Mouse (Mus musculus) embryonic facial prominence, embryonic 12.5 days (tissue): ENCODE measurements around the gene Sipa1l1. TPM values are rescaled to one million over a fixed set of nuclear protein-coding genes. Genes with fewer than 3 reads are reported as not detected.

Experiments
- ATAC-seq: fragments of 200-750 bp; cut with Nextera tagmentation; 2 replicates; pipeline ENCODE4 v1.8.0; 2017; ENCODE audit not compliant: insufficient number of reproducible peaks, insufficient read depth, low FRiP score, low TSS enrichment
- H3K27ac ChIP-seq: fragments of 300-500 bp; sonication (generic); 2 replicates; pipeline ENCODE4 v1.5.1; 2016; ENCODE audit warnings: mild to moderate bottlenecking
- H3K27me3 ChIP-seq: fragments of 300-500 bp; sonication (generic); 2 replicates; pipeline ENCODE4 v1.6.1; 2016; ENCODE audit warnings: mild to moderate bottlenecking, moderate library complexity
- H3K36me3 ChIP-seq: fragments of 300-500 bp; sonication (generic); 2 replicates; pipeline ENCODE4 v1.6.1; 2016; ENCODE audit warnings: mild to moderate bottlenecking
- H3K4me1 ChIP-seq: fragments of 300-500 bp; sonication (generic); 2 replicates; pipeline ENCODE4 v1.6.1; 2016
- H3K4me2 ChIP-seq: fragments of 300-500 bp; sonication (generic); replicated peaks from 2 replicates; pipeline ENCODE4 v1.6.1; 2016; ENCODE audit warnings: mild to moderate bottlenecking, moderate library complexity
- H3K4me3 ChIP-seq: fragments of 300-500 bp; sonication (generic); 2 replicates; pipeline ENCODE4 v1.5.1; 2016; ENCODE audit warnings: mild to moderate bottlenecking
- H3K9ac ChIP-seq: fragments of 300-500 bp; sonication (generic); 2 replicates; pipeline ENCODE4 v1.6.1; 2016; ENCODE audit warnings: mild to moderate bottlenecking, moderate library complexity
- H3K9me3 ChIP-seq: fragments of 300-500 bp; sonication (generic); 2 replicates; pipeline ENCODE4 v1.6.1; 2016; ENCODE audit warnings: mild to moderate bottlenecking, moderate library complexity
- WGBS: fragments of 180-500 bp; shearing (Covaris S2); methylation state at CpG from one replicate; pipeline ENCODE4 v1.1.7; 2016; 5-methylcytosine and 5-hydroxymethylcytosine counted together
- polyA plus RNA-seq: library from polyadenylated mRNA; unstranded; fragments of >200 nt; fragmentation: Nextera tagmentation; extraction: Ambion mirVana; gene quantifications from 2 replicates; pipeline ENCODE4 v1.2.1, GENCODE M21; 2016

Sipa1l1 gene
- polyA plus RNA-seq, 1 experiment from 2014 or later: 41.3 TPM

DNA sequence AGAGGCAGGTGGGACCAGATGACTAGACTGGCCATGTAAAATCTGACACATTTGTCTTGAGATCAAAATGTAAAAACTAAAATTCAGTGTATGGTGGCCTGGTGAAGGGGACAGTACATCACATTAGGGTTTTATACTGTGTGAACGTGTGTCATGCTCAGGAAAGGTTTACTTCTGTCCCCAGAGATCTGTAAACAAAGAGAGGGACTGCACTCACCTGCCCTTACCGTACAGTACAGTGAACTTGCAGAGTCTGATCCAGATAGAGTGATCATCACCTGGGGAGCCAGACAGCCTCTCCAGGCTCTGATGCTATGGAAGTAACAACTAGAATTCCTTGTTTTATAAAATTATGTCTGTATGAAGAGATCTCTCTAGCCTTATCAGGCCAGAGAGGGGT is 184.5 kb downstream of the Sipa1l1 start:
- 74% methylated on average over 2 of the region's 2 CpGs for WGBS
- no peak overlapping the region for H3K27ac ChIP-seq
- H3K4me3 ChIP-seq: no peak overlapping the region
- ATAC-seq: no peak
- H3K9me3 ChIP-seq: no peaks in the 10 kb centered on the region
- no peak overlapping the region for H3K4me2 ChIP-seq
- H3K4me1 ChIP-seq: peaks cover 10% of the 10 kb centered on the region
- peaks cover 9% of the 10 kb centered on the region for H3K36me3 ChIP-seq
- no peaks in the 10 kb centered on the region for H3K27me3 ChIP-seq
- no peak overlapping the region for H3K9ac ChIP-seq

DNA sequence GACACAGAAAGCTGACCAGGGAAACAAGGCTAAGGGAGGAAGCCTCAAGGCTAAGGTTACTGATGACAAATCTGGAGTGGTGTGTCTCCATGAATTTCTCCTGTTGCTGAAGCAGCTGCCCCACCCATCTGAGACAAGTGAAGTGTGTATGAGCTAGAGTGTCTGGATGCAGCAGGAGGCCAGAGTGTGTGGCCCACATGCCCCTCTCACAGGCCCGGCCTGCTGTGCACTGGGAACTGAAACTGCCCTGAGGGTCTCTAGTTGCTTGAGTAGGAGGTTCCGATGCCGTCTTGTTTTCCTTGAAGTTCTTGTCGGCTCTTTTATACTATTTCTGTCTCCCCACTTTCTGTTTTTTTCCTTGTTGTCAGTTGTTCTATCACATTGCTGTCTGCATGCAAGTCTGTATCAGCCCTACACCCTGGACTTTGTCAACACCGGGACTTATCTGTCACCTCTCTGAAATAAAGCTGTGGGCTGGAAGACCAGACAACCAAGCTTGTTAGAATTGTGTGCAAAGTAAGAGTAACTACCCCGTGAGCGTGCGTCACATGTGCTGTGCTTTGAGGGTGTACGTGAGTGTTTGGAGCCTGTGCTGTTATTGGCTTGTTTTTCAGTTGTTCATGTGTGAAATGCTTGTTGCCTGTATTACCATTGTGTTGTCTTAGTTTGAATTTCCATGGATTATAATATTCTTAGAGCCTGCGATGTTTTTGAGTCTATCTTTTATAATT is 186.5 kb downstream of the Sipa1l1 start:
- H3K9ac ChIP-seq: no peak overlapping the region
- H3K4me3 ChIP-seq: no peak overlapping the region
- H3K4me2 ChIP-seq: no peak overlapping the region
- H3K36me3 ChIP-seq: peaks cover 13% of the 10 kb centered on the region
- WGBS: 57% methylated on average over 10 of the region's 10 CpGs
- no peak overlapping the region for H3K27ac ChIP-seq
- peaks cover 6% of the 10 kb centered on the region for H3K4me1 ChIP-seq
- ATAC-seq: no peak
- no peaks in the 10 kb centered on the region for H3K9me3 ChIP-seq
- H3K27me3 ChIP-seq: no peaks in the 10 kb centered on the region

- peaks cover 13% of the 10 kb centered on the region for H3K36me3 ChIP-seq
- H3K4me2 ChIP-seq: no peak overlapping the region
- no peak overlapping the region for H3K27ac ChIP-seq
- H3K27me3 ChIP-seq: no peaks in the 10 kb centered on the region
- no peaks in the 10 kb centered on the region for H3K9me3 ChIP-seq
- 73% methylated on average over 2 of the region's 2 CpGs for WGBS
- no peak for ATAC-seq
- H3K9ac ChIP-seq: no peak overlapping the region
- no peak overlapping the region for H3K4me3 ChIP-seq
- H3K4me1 ChIP-seq: peaks cover 6% of the 10 kb centered on the region
Measured at GRCm38 (mm10) chr12:82356476-82356875, 187.4 kb downstream of the Sipa1l1 start.

DNA sequence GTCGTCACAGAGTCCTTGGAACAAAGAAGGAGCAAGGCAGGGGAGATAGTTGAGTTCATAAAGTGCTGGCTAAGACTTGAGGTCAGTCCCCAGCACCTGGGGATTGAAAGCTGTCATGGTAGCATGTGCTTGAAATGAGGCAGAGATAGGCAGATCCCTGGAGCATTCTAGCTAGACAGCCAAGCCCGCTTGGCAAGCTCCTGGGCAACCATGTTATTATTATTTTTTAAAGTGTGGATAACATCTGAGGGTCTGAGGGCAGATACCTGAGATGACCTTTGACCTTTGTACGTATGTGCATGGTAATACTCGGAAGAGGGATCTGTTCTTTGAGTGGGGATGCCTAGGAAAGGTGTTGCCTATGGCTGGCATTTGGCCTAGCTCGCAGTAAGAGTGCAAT is 188.3 kb downstream of the Sipa1l1 start:
- no peak overlapping the region for H3K4me2 ChIP-seq
- no peak for ATAC-seq
- H3K27me3 ChIP-seq: no peaks in the 10 kb centered on the region
- H3K4me1 ChIP-seq: peaks cover 6% of the 10 kb centered on the region
- 76% methylated on average over 5 of the region's 5 CpGs for WGBS
- no peaks in the 10 kb centered on the region for H3K9me3 ChIP-seq
- H3K9ac ChIP-seq: no peak overlapping the region
- H3K36me3 ChIP-seq: peaks cover 13% of the 10 kb centered on the region
- no peak overlapping the region for H3K4me3 ChIP-seq
- H3K27ac ChIP-seq: no peak overlapping the region

- H3K4me3 ChIP-seq: no peak overlapping the region
- no peaks in the 10 kb centered on the region for H3K27me3 ChIP-seq
- H3K9ac ChIP-seq: no peak overlapping the region
- H3K4me1 ChIP-seq: no peaks in the 10 kb centered on the region
- no peak overlapping the region for H3K27ac ChIP-seq
- ATAC-seq: no peak
- no peaks in the 10 kb centered on the region for H3K9me3 ChIP-seq
- peaks cover 10% of the 10 kb centered on the region for H3K36me3 ChIP-seq
- 90% methylated on average over 9 of the region's 9 CpGs for WGBS
- no peak overlapping the region for H3K4me2 ChIP-seq
Measured at GRCm38 (mm10) chr12:82362796-82363195, 193.7 kb downstream of the Sipa1l1 start.

- no peaks in the 10 kb centered on the region for H3K9me3 ChIP-seq
- ATAC-seq: no peak
- no peaks in the 10 kb centered on the region for H3K27me3 ChIP-seq
- peaks cover 2% of the 10 kb centered on the region; the same call in 1 of the 2 replicates for H3K36me3 ChIP-seq
- H3K9ac ChIP-seq: no peak overlapping the region
- no peaks in the 10 kb centered on the region for H3K4me1 ChIP-seq
- WGBS: 92% methylated on average over 7 of the region's 7 CpGs
- no peak overlapping the region for H3K27ac ChIP-seq
- no peak overlapping the region for H3K4me3 ChIP-seq
- H3K4me2 ChIP-seq: no peak overlapping the region
Measured at GRCm38 (mm10) chr12:82364186-82364585, 195.1 kb downstream of the Sipa1l1 start.

DNA sequence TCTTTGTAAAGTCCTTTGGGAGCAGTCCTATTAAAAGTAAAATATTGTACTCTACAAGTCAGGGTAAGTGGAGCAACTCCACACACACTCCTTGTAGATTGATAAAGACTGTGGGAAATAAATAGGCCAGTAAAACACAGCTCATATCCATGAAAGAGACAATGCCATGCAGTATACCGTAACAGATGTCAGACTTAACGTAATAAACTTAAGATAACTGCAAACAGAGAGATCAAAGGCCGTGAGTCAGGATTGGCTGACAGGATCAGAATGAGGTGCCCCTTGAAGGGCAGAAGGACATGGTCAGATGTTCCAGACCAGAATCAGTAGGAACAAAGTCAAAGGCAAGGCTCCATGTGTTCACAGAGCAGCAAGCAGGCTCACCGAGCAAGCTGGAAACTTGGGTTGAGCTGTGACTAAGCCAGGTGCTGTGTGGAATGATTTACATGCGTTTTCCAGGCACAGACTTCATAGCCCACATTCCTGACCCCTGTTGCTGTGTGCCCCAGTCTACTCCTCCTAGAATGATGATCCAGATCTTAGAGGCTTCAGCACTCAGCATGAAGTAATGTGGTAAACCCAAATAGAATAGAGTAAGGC is 196.3 kb downstream of the Sipa1l1 start:
- Histone ChIP-seq H3K4me3 (no peak overlapping the region), H3K27ac (no peak overlapping the region), H3K4me2 (no peak overlapping the region), H3K4me1 (no peaks in the 10 kb centered on the region), H3K9me3 (no peaks in the 10 kb centered on the region), H3K36me3 (peaks cover 2% of the 10 kb centered on the region; the same call in 1 of the 2 replicates), H3K9ac (no peak overlapping the region), H3K27me3 (no peaks in the 10 kb centered on the region)
- no peak for ATAC-seq
- WGBS: 74% methylated on average over 5 of the region's 5 CpGs

GRCm38 (mm10) chr12:82366754-82367153 is 197.6 kb downstream of the Sipa1l1 start:
- Histone ChIP-seq H3K4me2 (no peak overlapping the region), H3K27ac (no peak overlapping the region), H3K4me1 (no peaks in the 10 kb centered on the region), H3K4me3 (no peak overlapping the region), H3K36me3 (peaks cover 2% of the 10 kb centered on the region; the same call in 1 of the 2 replicates), H3K27me3 (no peaks in the 10 kb centered on the region), H3K9me3 (no peaks in the 10 kb centered on the region), H3K9ac (no peak overlapping the region)
- 93% methylated on average over 6 of the region's 6 CpGs for WGBS
- ATAC-seq: no peak

GRCm38 (mm10) chr12:82367345-82367744 is 198.2 kb downstream of the Sipa1l1 start:
- Histone ChIP-seq H3K4me3 (no peak overlapping the region), H3K9me3 (no peaks in the 10 kb centered on the region), H3K4me2 (no peak overlapping the region), H3K27ac (no peak overlapping the region), H3K4me1 (no peaks in the 10 kb centered on the region), H3K36me3 (peaks cover 2% of the 10 kb centered on the region; the same call in 1 of the 2 replicates), H3K9ac (no peak overlapping the region), H3K27me3 (no peaks in the 10 kb centered on the region)
- WGBS: 89% methylated on average over 2 of the region's 2 CpGs
- no peak for ATAC-seq

GRCm38 (mm10) chr12:82367986-82368385 is 198.9 kb downstream of the Sipa1l1 start:
- ATAC-seq: no peak
- no peaks in the 10 kb centered on the region for H3K4me1 ChIP-seq
- no peaks in the 10 kb centered on the region for H3K9me3 ChIP-seq
- H3K36me3 ChIP-seq: peaks cover 2% of the 10 kb centered on the region; the same call in 1 of the 2 replicates
- 93% methylated on average over 3 of the region's 3 CpGs for WGBS
- H3K9ac ChIP-seq: no peak overlapping the region
- no peaks in the 10 kb centered on the region for H3K27me3 ChIP-seq
- H3K27ac ChIP-seq: no peak overlapping the region
- no peak overlapping the region for H3K4me2 ChIP-seq
- H3K4me3 ChIP-seq: no peak overlapping the region

- Histone ChIP-seq H3K27ac (peak overlapping the region; percentile 8; the same call in 1 of the 2 replicates), H3K9ac (no peak overlapping the region), H3K4me3 (no peak overlapping the region), H3K4me2 (no peak overlapping the region), H3K4me1 (peaks cover 5% of the 10 kb centered on the region; the same call in 1 of the 2 replicates), H3K9me3 (no peaks in the 10 kb centered on the region), H3K27me3 (no peaks in the 10 kb centered on the region), H3K36me3 (0 out of 2 replicates have a peak, but pooled peaks cover 4% of the 10 kb centered on the region)
- ATAC-seq: no peak
- 63% methylated on average over 5 of the region's 5 CpGs for WGBS
Measured at GRCm38 (mm10) chr12:82369402-82370160, 200.5 kb downstream of the Sipa1l1 start.
